Mouse (Mus musculus) heart, adult 2 months (tissue): ENCODE data around the gene Amt.

Source experiments
- CTCF ChIP-seq: fragments of 200-600 bp; IDR thresholded peaks from 2 replicates; pipeline ENCODE4 v1.8.1; 2022; ENCODE audit warnings: antibody characterized with exemption, mild to moderate bottlenecking, moderate library complexity
- POLR2A ChIP-seq: fragments of 200-500 bp; IDR thresholded peaks from 2 replicates; pipeline ENCODE4 v1.6.1; 2011; ENCODE audit warnings: mild to moderate bottlenecking, low read depth, low read length, control low read depth; ENCODE audit not compliant: insufficient read depth

- TF ChIP-seq CTCF (no peak), POLR2A (no peak)
Observed at GRCm38 (mm10) chr9:108338551-108338885, 41.9 kb downstream of the Amt start.
